Mouse (Mus musculus): Measurements from ENCODE around the gene Dip2c. TPM values are rescaled to one million over a fixed set of nuclear protein-coding genes. Genes with fewer than 3 reads are reported as not detected.

The Dip2c gene
- polyA plus RNA-seq, 1 experiment: 8.4 TPM

DNA sequence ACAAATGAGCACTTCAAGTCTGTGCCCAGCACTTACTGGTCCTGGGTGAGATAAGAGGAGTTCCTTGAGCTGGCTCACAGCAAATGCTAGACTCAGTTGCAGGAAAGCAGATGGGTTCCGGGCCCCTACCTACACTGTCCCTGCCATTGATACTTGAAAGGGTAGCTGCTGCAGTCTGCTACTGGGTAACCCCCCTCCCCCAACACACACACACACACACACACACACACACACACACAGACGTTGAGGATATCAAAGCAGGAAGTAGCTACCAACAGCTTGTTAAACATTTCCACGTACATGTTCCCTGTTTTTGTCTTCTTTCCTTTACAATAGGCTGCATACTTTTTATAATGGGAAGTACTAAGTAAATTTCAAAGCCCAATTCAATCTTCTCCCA, 361.6 kb downstream of the Dip2c start:
- Histone ChIP-seq H3K27ac (ENCODE audit: insufficient read depth, low read length) (no peak overlapping the region), H3K9me3 (replicated peaks; ENCODE audit: control insufficient read depth, insufficient read depth, low read length, poor library complexity, severe bottlenecking) (no peaks in the 10 kb centered on the region)
- TF ChIP-seq CTCF (IDR thresholded peaks at IDR 0.05; ENCODE audit: low read depth, low read length): no peak
- no peak for TF ChIP-seq POLR2A (IDR thresholded peaks at IDR 0.05; ENCODE audit: insufficient read depth, low read length)
- no peak for TF ChIP-seq EP300 (IDR thresholded peaks at IDR 0.05; ENCODE audit: insufficient read depth, low read depth, low read length)

DNA sequence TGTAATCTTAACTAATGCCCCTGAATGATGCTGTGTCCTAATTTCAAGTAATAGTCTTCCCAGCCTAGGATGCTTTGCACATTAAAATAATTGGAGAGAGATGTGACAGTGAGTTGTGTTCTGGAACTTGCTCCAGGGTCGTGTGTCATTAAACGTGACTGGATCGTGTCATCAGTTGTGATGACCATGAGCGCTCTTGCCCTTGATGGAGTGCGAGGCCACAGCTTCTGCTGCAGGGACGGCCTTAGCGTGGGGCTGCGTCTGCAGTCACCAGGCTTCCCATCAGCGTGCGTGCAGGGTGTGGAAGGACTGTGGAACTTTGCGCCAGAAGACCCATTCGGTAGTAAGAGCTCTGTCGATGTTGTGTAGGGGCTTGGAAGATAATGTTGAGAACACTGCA, 372.4 kb downstream of the Dip2c start:
- TF ChIP-seq POLR2A (IDR thresholded peaks at IDR 0.05; ENCODE audit: insufficient read depth, low read length): no peak
- TF ChIP-seq EP300 (IDR thresholded peaks at IDR 0.05; ENCODE audit: insufficient read depth, low read depth, low read length): no peak

More for the DNA sequence above, 361.6 kb downstream of the Dip2c start:
- Histone ChIP-seq H3K4me1 (ENCODE audit: control insufficient read depth, insufficient read depth, low read length) (no peaks in the 10 kb centered on the region), H3K9ac (ENCODE audit: low read depth, poor library complexity, severe bottlenecking) (no peak overlapping the region), H3K4me3 (ENCODE audit: low read depth, low read length) (no peak overlapping the region), H3K27me3 (ENCODE audit: control insufficient read depth, insufficient read depth, low read length, poor library complexity, severe bottlenecking) (no peaks in the 10 kb centered on the region), H3K36me3 (ENCODE audit: control insufficient read depth, insufficient read depth, low read length, poor library complexity, severe bottlenecking) (no peaks in the 10 kb centered on the region)

DNA sequence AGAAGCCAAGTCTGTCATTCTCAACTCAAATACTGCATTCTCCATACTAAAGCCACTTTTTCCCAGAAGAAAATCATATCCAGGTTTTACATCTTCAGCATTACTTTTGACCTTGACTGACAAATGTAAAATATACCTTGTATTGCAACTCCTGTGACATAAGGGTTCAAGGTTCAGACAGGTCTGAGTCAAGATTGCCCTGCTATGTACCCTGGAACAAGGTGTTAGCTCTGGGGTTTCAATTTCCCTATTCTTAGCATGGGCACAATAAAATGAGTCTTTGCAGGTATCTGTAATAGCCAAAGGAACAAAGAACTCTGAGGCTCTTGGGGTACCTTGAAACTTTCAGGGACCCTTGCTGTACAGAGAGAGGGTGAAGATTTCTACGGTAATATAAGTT, 373.6 kb downstream of the Dip2c start:
- H3K9me3 ChIP-seq (replicated peaks; ENCODE audit: control insufficient read depth, insufficient read depth, low read length, poor library complexity, severe bottlenecking): no peaks in the 10 kb centered on the region
- H3K9ac ChIP-seq (ENCODE audit: low read depth, poor library complexity, severe bottlenecking): no peak overlapping the region
- H3K27me3 ChIP-seq (ENCODE audit: control insufficient read depth, insufficient read depth, low read length, poor library complexity, severe bottlenecking): no peaks in the 10 kb centered on the region
- TF ChIP-seq POLR2A (IDR thresholded peaks at IDR 0.05; ENCODE audit: insufficient read depth, low read length) (no peak), EP300 (IDR thresholded peaks at IDR 0.05; ENCODE audit: insufficient read depth, low read depth, low read length) (no peak), CTCF (IDR thresholded peaks at IDR 0.05; ENCODE audit: low read depth, low read length) (no peak)
- H3K4me3 ChIP-seq (ENCODE audit: low read depth, low read length): no peak overlapping the region
- H3K27ac ChIP-seq (ENCODE audit: insufficient read depth, low read length): no peak overlapping the region
- no peaks in the 10 kb centered on the region for H3K36me3 ChIP-seq (ENCODE audit: control insufficient read depth, insufficient read depth, low read length, poor library complexity, severe bottlenecking)
- H3K4me1 ChIP-seq (ENCODE audit: control insufficient read depth, insufficient read depth, low read length): no peaks in the 10 kb centered on the region

More for the DNA sequence above, 372.4 kb downstream of the Dip2c start:
- Histone ChIP-seq H3K27ac (ENCODE audit: insufficient read depth, low read length) (no peak overlapping the region), H3K36me3 (ENCODE audit: control insufficient read depth, insufficient read depth, low read length, poor library complexity, severe bottlenecking) (no peaks in the 10 kb centered on the region), H3K9ac (ENCODE audit: low read depth, poor library complexity, severe bottlenecking) (no peak overlapping the region), H3K27me3 (ENCODE audit: control insufficient read depth, insufficient read depth, low read length, poor library complexity, severe bottlenecking) (no peaks in the 10 kb centered on the region), H3K4me1 (ENCODE audit: control insufficient read depth, insufficient read depth, low read length) (no peaks in the 10 kb centered on the region), H3K9me3 (replicated peaks; ENCODE audit: control insufficient read depth, insufficient read depth, low read length, poor library complexity, severe bottlenecking) (no peaks in the 10 kb centered on the region), H3K4me3 (ENCODE audit: low read depth, low read length) (no peak overlapping the region)

DNA sequence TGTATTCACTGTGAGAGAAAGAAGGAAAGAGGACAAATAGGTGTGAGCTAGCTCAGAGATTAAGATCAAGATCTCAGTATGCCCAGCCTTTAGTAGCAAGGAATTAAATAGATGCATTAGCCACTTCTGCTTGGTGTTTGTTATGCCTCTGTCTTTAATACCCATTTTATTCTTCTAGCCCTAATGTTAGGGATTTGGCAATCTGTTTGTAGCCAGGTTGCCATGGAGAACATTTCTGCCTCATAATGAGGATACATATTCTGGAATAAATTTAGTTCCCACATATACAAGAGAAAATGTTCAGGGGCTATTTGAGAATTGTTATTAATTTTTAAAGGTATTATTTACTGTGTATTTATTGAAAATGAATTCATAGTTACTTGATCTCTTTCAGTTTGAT, 374.3 kb downstream of the Dip2c start:
- H3K9me3 ChIP-seq (replicated peaks; ENCODE audit: control insufficient read depth, insufficient read depth, low read length, poor library complexity, severe bottlenecking): no peaks in the 10 kb centered on the region
- no peaks in the 10 kb centered on the region for H3K27me3 ChIP-seq (ENCODE audit: control insufficient read depth, insufficient read depth, low read length, poor library complexity, severe bottlenecking)
- H3K9ac ChIP-seq (ENCODE audit: low read depth, poor library complexity, severe bottlenecking): no peak overlapping the region
- H3K4me1 ChIP-seq (ENCODE audit: control insufficient read depth, insufficient read depth, low read length): no peaks in the 10 kb centered on the region
- H3K27ac ChIP-seq (ENCODE audit: insufficient read depth, low read length): no peak overlapping the region
- no peak for TF ChIP-seq POLR2A (IDR thresholded peaks at IDR 0.05; ENCODE audit: insufficient read depth, low read length)
- TF ChIP-seq CTCF (IDR thresholded peaks at IDR 0.05; ENCODE audit: low read depth, low read length): no peak
- no peak for TF ChIP-seq EP300 (IDR thresholded peaks at IDR 0.05; ENCODE audit: insufficient read depth, low read depth, low read length)
- H3K4me3 ChIP-seq (ENCODE audit: low read depth, low read length): no peak overlapping the region
- H3K36me3 ChIP-seq (ENCODE audit: control insufficient read depth, insufficient read depth, low read length, poor library complexity, severe bottlenecking): no peaks in the 10 kb centered on the region

DNA sequence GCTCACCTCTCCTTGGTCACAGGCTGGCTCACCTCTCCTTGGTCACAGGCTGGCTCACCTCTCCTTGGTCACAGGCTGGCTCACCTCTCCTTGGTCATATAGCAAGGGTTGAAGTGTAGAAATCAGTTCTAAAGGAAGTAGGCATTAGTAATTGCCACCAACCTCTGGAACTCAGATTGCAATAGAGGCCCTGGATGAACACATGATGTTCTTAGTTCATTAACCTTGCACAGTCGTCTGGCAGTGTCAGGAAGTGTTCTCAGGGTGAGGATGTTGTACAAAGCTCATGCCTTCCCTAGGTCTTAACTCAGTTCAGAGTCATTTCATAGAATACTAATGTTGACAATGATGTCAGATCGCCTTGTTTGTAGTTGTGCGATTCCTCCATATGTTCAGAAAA, 376.7 kb downstream of the Dip2c start:
- no peak for TF ChIP-seq EP300 (IDR thresholded peaks at IDR 0.05; ENCODE audit: insufficient read depth, low read depth, low read length)
- no peak for TF ChIP-seq POLR2A (IDR thresholded peaks at IDR 0.05; ENCODE audit: insufficient read depth, low read length)
- TF ChIP-seq CTCF (IDR thresholded peaks at IDR 0.05; ENCODE audit: low read depth, low read length): no peak
- no peaks in the 10 kb centered on the region for H3K4me1 ChIP-seq (ENCODE audit: control insufficient read depth, insufficient read depth, low read length)
- H3K4me3 ChIP-seq (ENCODE audit: low read depth, low read length): no peak overlapping the region
- no peaks in the 10 kb centered on the region for H3K36me3 ChIP-seq (ENCODE audit: control insufficient read depth, insufficient read depth, low read length, poor library complexity, severe bottlenecking)
- no peaks in the 10 kb centered on the region for H3K9me3 ChIP-seq (replicated peaks; ENCODE audit: control insufficient read depth, insufficient read depth, low read length, poor library complexity, severe bottlenecking)
- H3K27ac ChIP-seq (ENCODE audit: insufficient read depth, low read length): no peak overlapping the region
- H3K27me3 ChIP-seq (ENCODE audit: control insufficient read depth, insufficient read depth, low read length, poor library complexity, severe bottlenecking): no peaks in the 10 kb centered on the region
- H3K9ac ChIP-seq (ENCODE audit: low read depth, poor library complexity, severe bottlenecking): no peak overlapping the region

DNA sequence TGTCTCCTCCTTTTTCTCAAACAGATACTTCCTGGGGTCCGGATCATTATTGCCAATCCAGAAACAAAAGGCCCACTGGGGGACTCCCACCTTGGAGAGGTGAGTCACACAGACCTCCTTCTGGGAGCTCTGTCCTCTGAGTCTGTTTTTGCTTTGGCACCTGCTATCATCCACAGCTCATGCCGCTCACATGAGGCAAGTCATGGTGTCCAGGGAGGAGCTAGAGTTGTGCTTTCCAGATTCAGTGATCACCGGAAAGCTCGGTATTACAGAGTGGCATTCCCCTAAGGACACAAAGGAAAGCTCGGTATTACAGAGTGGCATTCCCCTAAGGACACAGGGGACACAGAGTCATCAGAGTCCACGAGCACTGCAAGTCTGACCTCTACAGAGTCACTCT, 380.3 kb downstream of the Dip2c start:
- TF ChIP-seq CTCF (IDR thresholded peaks at IDR 0.05; ENCODE audit: low read depth, low read length) (no peak), EP300 (IDR thresholded peaks at IDR 0.05; ENCODE audit: insufficient read depth, low read depth, low read length) (no peak), POLR2A (IDR thresholded peaks at IDR 0.05; ENCODE audit: insufficient read depth, low read length) (no peak)
- Histone ChIP-seq H3K27ac (ENCODE audit: insufficient read depth, low read length) (no peak overlapping the region), H3K9me3 (replicated peaks; ENCODE audit: control insufficient read depth, insufficient read depth, low read length, poor library complexity, severe bottlenecking) (no peaks in the 10 kb centered on the region), H3K36me3 (ENCODE audit: control insufficient read depth, insufficient read depth, low read length, poor library complexity, severe bottlenecking) (no peaks in the 10 kb centered on the region), H3K27me3 (ENCODE audit: control insufficient read depth, insufficient read depth, low read length, poor library complexity, severe bottlenecking) (no peaks in the 10 kb centered on the region), H3K4me1 (ENCODE audit: control insufficient read depth, insufficient read depth, low read length) (no peaks in the 10 kb centered on the region), H3K9ac (ENCODE audit: low read depth, poor library complexity, severe bottlenecking) (no peak overlapping the region), H3K4me3 (ENCODE audit: low read depth, low read length) (no peak overlapping the region)
